Mouse (Mus musculus) myocyte (in vitro differentiated cells): ENCODE measurements around the gene Gm1113.

Experiments used
- CEBPB ChIP-seq: IDR thresholded peaks from 2 replicates; pipeline ENCODE4 v1.6.1; 2011; ENCODE audit warnings: mild to moderate bottlenecking, moderate library complexity; ENCODE audit not compliant: poor library complexity, insufficient read depth, severe bottlenecking
- POLR2A ChIP-seq: IDR thresholded peaks from one replicate; pipeline ENCODE4 v1.6.1; 2011; ENCODE audit warnings: low read depth, mild to moderate bottlenecking, control low read depth, moderate library complexity; ENCODE audit not compliant: insufficient read length

- TF ChIP-seq CEBPB (no peak), POLR2A (no peak)
These were observed 5.5 kb upstream of the Gm1113 start for GRCm38 (mm10) chr9:35523541-35523940.
